ENCODE assay signal across 29 mouse cellular contexts in genomic region chr11:58101194-58101720, GRCm38 (mm10). TPM values are rescaled to one million over a fixed set of nuclear protein-coding genes. Genes with fewer than 3 reads are reported as not detected.
DNase-seq lines count a peak whose midpoint lies in the region; ATAC-seq and TF ChIP-seq lines count a peak whose summit lies in the region.
"Had no signal": no experiment of that assay in that cellular context is flagged by ENCODE, and none has a peak within 500 bp of the region (broad histone marks: within the 10 kb centered on the region; RNA-seq: fewer than 3 reads in every experiment).

No protein-coding gene starts in this region.

- no peaks in the 10 kb centered on the region for H3K9me3 ChIP-seq in midbrain, embryonic 11.5 days (ENCODE audit: control insufficient read depth, low read length)
- H3K9me3 ChIP-seq in midbrain, embryonic 14.5 days (ENCODE audit: control insufficient read depth, low read length): no peaks in the 10 kb centered on the region
- H3K9me3 ChIP-seq in ES-Bruce4 (replicated peaks; ENCODE audit: control insufficient read depth, insufficient read depth, low read length, poor library complexity, severe bottlenecking) (no peaks in the 10 kb centered on the region), MEL (replicated peaks; ENCODE audit: insufficient read depth, low read length) (no peaks in the 10 kb centered on the region)
- H3K9me3 ChIP-seq in hindbrain, embryonic 10.5 days: no peaks in the 10 kb centered on the region
- H3K9me3 ChIP-seq: embryonic facial prominence, embryonic 10.5 days; embryonic facial prominence, embryonic 12.5 days; forebrain, embryonic 13.5 days; forebrain, embryonic 15.5 days; G1E had no signal

- TF ChIP-seq POLR2A in ES-Bruce4 (IDR thresholded peaks at IDR 0.05; ENCODE audit: insufficient read depth, low read length): no peak
- no peak for TF ChIP-seq POLR2A in MEL (IDR thresholded peaks at IDR 0.05; ENCODE audit: control insufficient read depth in 1 of 2, insufficient read depth in 1 of 2, low read depth in 1 of 2, low read length in 2 of 2, poor library complexity in 1 of 2)

- H3K79me2 ChIP-seq in MEL (ENCODE audit: control insufficient read depth, insufficient read depth, low read length, poor library complexity): peaks cover 32% of the 10 kb centered on the region

- H3K27me3 ChIP-seq in midbrain, embryonic 11.5 days (ENCODE audit: control insufficient read depth, insufficient read depth, low read length): no peaks in the 10 kb centered on the region; the same call in 1 of the 2 replicates
- no peaks in the 10 kb centered on the region for H3K27me3 ChIP-seq in midbrain, embryonic 14.5 days (ENCODE audit: control insufficient read depth, insufficient read depth, low read length)
- no peaks in the 10 kb centered on the region for H3K27me3 ChIP-seq in ES-Bruce4 (ENCODE audit: control insufficient read depth, insufficient read depth, low read length, poor library complexity, severe bottlenecking)
- H3K27me3 ChIP-seq in MEL (ENCODE audit: control insufficient read depth in 1 of 2, insufficient read depth in 2 of 2, low read length in 2 of 2): no peaks in the 10 kb centered on the region
- H3K27me3 ChIP-seq in hindbrain, embryonic 10.5 days (ENCODE audit: insufficient read depth, poor library complexity, severe bottlenecking): peaks cover 31% of the 10 kb centered on the region
- H3K27me3 ChIP-seq: CH12.LX had no signal

- H3K4me3 ChIP-seq in midbrain, embryonic 11.5 days (ENCODE audit: low read depth, low read length): no peak overlapping the region
- H3K4me3 ChIP-seq in midbrain, embryonic 14.5 days (replicated peaks; ENCODE audit: low read depth, low read length): no peak overlapping the region
- H3K4me3 ChIP-seq in ES-Bruce4 (ENCODE audit: low read depth, low read length): no peak overlapping the region
- no peak overlapping the region for H3K4me3 ChIP-seq in MEL (ENCODE audit: control insufficient read depth in 1 of 2, insufficient read depth in 1 of 2, low read depth in 2 of 2, low read length in 2 of 2)
- no peak overlapping the region for H3K4me3 ChIP-seq in hindbrain, embryonic 10.5 days
- H3K4me3 ChIP-seq: embryonic facial prominence, embryonic 10.5 days; embryonic facial prominence, embryonic 12.5 days; forebrain, embryonic 13.5 days; forebrain, embryonic 15.5 days had no signal

- no peak overlapping the region for H3K27ac ChIP-seq in midbrain, embryonic 11.5 days (ENCODE audit: low read depth, low read length)
- H3K27ac ChIP-seq in midbrain, embryonic 14.5 days (replicated peaks; ENCODE audit: low read depth, low read length): no peak overlapping the region
- H3K27ac ChIP-seq in ES-Bruce4 (ENCODE audit: insufficient read depth, low read length) (peak overlapping the region; percentile 48), MEL (ENCODE audit: control insufficient read depth, low read depth, low read length) (peak overlapping the region; percentile 53)
- no peak overlapping the region for H3K27ac ChIP-seq in hindbrain, embryonic 10.5 days
- H3K27ac ChIP-seq: embryonic facial prominence, embryonic 10.5 days; embryonic facial prominence, embryonic 12.5 days; forebrain, embryonic 13.5 days; forebrain, embryonic 15.5 days had no signal

- H3K4me1 ChIP-seq in midbrain, embryonic 11.5 days (ENCODE audit: control insufficient read depth, insufficient read depth, low read length): peaks cover 10% of the 10 kb centered on the region
- peaks cover 13% of the 10 kb centered on the region for H3K4me1 ChIP-seq in midbrain, embryonic 14.5 days (ENCODE audit: control insufficient read depth, insufficient read depth, low read length)
- H3K4me1 ChIP-seq in ES-Bruce4 (ENCODE audit: control insufficient read depth, insufficient read depth, low read length) (peaks cover 3% of the 10 kb centered on the region), MEL (ENCODE audit: control insufficient read depth in 1 of 2, insufficient read depth in 2 of 2, low read length in 2 of 2) (peaks cover 9 to 16% of the 10 kb centered on the region in 2 experiments)
- peaks cover 38% of the 10 kb centered on the region for H3K4me1 ChIP-seq in hindbrain, embryonic 10.5 days (replicated peaks)

- 91% methylated on average over 4 of the region's 4 CpGs for WGBS in midbrain, embryonic 11.5 days
- WGBS in midbrain, embryonic 14.5 days: 90% methylated on average over 4 of the region's 4 CpGs
- WGBS in hindbrain, embryonic 10.5 days: 79% methylated on average over 4 of the region's 4 CpGs

- ATAC-seq in midbrain, embryonic 11.5 days (ENCODE audit: low FRiP score): no peak
- no peak for ATAC-seq in midbrain, embryonic 14.5 days (ENCODE audit: low FRiP score, low TSS enrichment)
- ATAC-seq: CD4-positive, CD25-positive, alpha-beta regulatory T cell, adult 4 months; forebrain, embryonic 13.5 days; forebrain, embryonic 15.5 days; forebrain, postnatal 0 days had no signal

- no peak for TF ChIP-seq RAD21 in MEL (IDR thresholded peaks at IDR 0.05; ENCODE audit: low read depth, low read length)

- no peak overlapping the region for H3K9ac ChIP-seq in midbrain, embryonic 11.5 days (ENCODE audit: low read length)
- H3K9ac ChIP-seq in midbrain, embryonic 14.5 days (replicated peaks; ENCODE audit: low read length): no peak overlapping the region
- H3K9ac ChIP-seq in ES-Bruce4 (ENCODE audit: low read depth, poor library complexity, severe bottlenecking) (no peak overlapping the region; the same call in 1 of the 2 replicates), MEL (ENCODE audit: control insufficient read depth, low read depth, low read length, poor library complexity, severe bottlenecking) (peak overlapping the region; percentile 37)
- H3K9ac ChIP-seq: embryonic facial prominence, embryonic 12.5 days; forebrain, embryonic 13.5 days; forebrain, embryonic 15.5 days; forebrain, postnatal 0 days had no signal

- TF ChIP-seq CTCF in ES-Bruce4 (IDR thresholded peaks at IDR 0.05; ENCODE audit: low read depth, low read length) (no peak), MEL (IDR thresholded peaks at IDR 0.05 in 2 of 3, conservative IDR thresholded peaks at IDR 0.05 in 1 of 3; ENCODE audit: control insufficient read depth in 1 of 3, insufficient read depth in 1 of 3, low read depth in 2 of 3, low read length in 3 of 3, poor library complexity in 1 of 3, severe bottlenecking in 1 of 3) (no peak)

- DNase-seq in midbrain, embryonic 11.5 days (ENCODE audit: low spot score, missing footprints): peak; percentile 70
- DNase-seq in midbrain, embryonic 14.5 days: no peak
- DNase-seq in 3T3-L1 (ENCODE audit: low read depth, low spot score): peak; percentile 28
- peak; percentile 48 for DNase-seq in MEL (ENCODE audit: low read depth, low spot score)
- no peak for DNase-seq in urinary bladder, adult 18-20 months (ENCODE audit: low spot score in 2 of 2)
- DNase-seq in hindbrain, embryonic 10.5 days (ENCODE audit: low spot score): no peak
- no peak for DNase-seq in lung, adult 18-20 months
- DNase-seq: adrenal gland, adult 2 months; adrenal gland, postnatal 10 days; adrenal gland, postnatal 25 days; B cell, adult 2 months; cerebellum, adult 11-12 months; cerebellum, adult 2 months; cerebellum, adult 9-10 months; cerebellum, postnatal 10 days; cerebellum, postnatal 25 days; forebrain, postnatal 0 days had no signal

- H3K4me2 ChIP-seq in midbrain, embryonic 11.5 days: no peak overlapping the region
- H3K4me2 ChIP-seq in midbrain, embryonic 14.5 days (ENCODE audit: low read length): no peak overlapping the region
- H3K4me2 ChIP-seq: embryonic facial prominence, embryonic 12.5 days; forebrain, embryonic 13.5 days; forebrain, embryonic 15.5 days had no signal

- H3K36me3 ChIP-seq in midbrain, embryonic 11.5 days (ENCODE audit: control insufficient read depth, insufficient read depth, low read length): no peaks in the 10 kb centered on the region
- no peaks in the 10 kb centered on the region for H3K36me3 ChIP-seq in midbrain, embryonic 14.5 days (ENCODE audit: control insufficient read depth, insufficient read depth, low read length)
- H3K36me3 ChIP-seq in ES-Bruce4 (ENCODE audit: control insufficient read depth, insufficient read depth, low read length, poor library complexity, severe bottlenecking) (no peaks in the 10 kb centered on the region), MEL (ENCODE audit: control insufficient read depth in 1 of 2, insufficient read depth in 2 of 2, low read length in 2 of 2) (peaks cover 0 to 19% of the 10 kb centered on the region in 2 experiments; a peak in 2 of 4 replicates)
- H3K36me3 ChIP-seq in hindbrain, embryonic 10.5 days: no peaks in the 10 kb centered on the region
- H3K36me3 ChIP-seq: embryonic facial prominence, embryonic 10.5 days; embryonic facial prominence, embryonic 12.5 days; forebrain, embryonic 15.5 days had no signal

- TF ChIP-seq EP300 in ES-Bruce4 (IDR thresholded peaks at IDR 0.05; ENCODE audit: insufficient read depth, low read depth, low read length) (no peak), MEL (IDR thresholded peaks at IDR 0.05; ENCODE audit: low read depth in 1 of 2, low read length in 2 of 2) (no peak; a peak in 1 of 4 replicates)

TF ChIP-seq in MEL, 35 proteins besides CTCF, POLR2A, EP300 and RAD21 (continues in another document):
- TF ChIP-seq SMC3 (IDR thresholded peaks at IDR 0.05; ENCODE audit: low read depth, low read length) (0 out of 2 replicates have a peak, but pooled peaks have one; percentile 6), GABPA (IDR thresholded peaks at IDR 0.05; ENCODE audit: low read depth, low read length) (no peak), ZNF384 (IDR thresholded peaks at IDR 0.05; ENCODE audit: low read depth, low read length) (peak; percentile 91), TCF12 (IDR thresholded peaks at IDR 0.05; ENCODE audit: low read depth, low read length) (no peak)

RNA-seq across cellular contexts. Expression of gene Cnot8, which starts 2.7 kb away (rescaled TPM):
- polyA plus RNA-seq in midbrain, embryonic 11.5 days (2014; fragmentation: Nextera tagmentation; extraction: Ambion mirVana): 110 and 113 TPM in 2 replicates
- polyA plus RNA-seq in midbrain, embryonic 14.5 days (2014; fragmentation: Nextera tagmentation; extraction: Ambion mirVana): 107 and 117 TPM in 2 replicates
- polyA plus RNA-seq in ES-Bruce4 (2011; ENCODE audit: insufficient read depth, insufficient read length, low read depth, missing spikeins) (98.9 and 102 TPM in 2 replicates), MEL (2012; ENCODE audit: insufficient read depth in 1 of 2, insufficient read length in 2 of 2, low read depth in 1 of 2, low replicate concordance in 2 of 2, missing spikeins in 1 of 2) (10 to 100 TPM in 1 of 2 experiments, not detected in 1; 52.9 TPM)
- total RNA-seq in MEL (2012; rRNA removed): 70.3 and 73.3 TPM in 2 replicates
- polyA plus RNA-seq in hindbrain, embryonic 10.5 days (2016; fragmentation: Nextera tagmentation; extraction: Ambion mirVana): 103 and 106 TPM in 2 replicates

RNA-seq across cellular contexts. Expression of gene Gm12248, which starts 8.3 kb away (rescaled TPM):
- polyA plus RNA-seq in midbrain, embryonic 11.5 days (2014; fragmentation: Nextera tagmentation; extraction: Ambion mirVana): not detected in 2 replicates
- polyA plus RNA-seq in midbrain, embryonic 14.5 days (2014; fragmentation: Nextera tagmentation; extraction: Ambion mirVana): not detected in 2 replicates
- polyA plus RNA-seq in ES-Bruce4 (2011; ENCODE audit: insufficient read depth, insufficient read length, low read depth, missing spikeins): not detected in 2 replicates
- 0.12 and 0.23 TPM in 2 replicates for total RNA-seq in MEL (2012; rRNA removed)
- polyA plus RNA-seq in MEL (2012; ENCODE audit: insufficient read depth in 1 of 2, insufficient read length in 2 of 2, low read depth in 1 of 2, low replicate concordance in 2 of 2, missing spikeins in 1 of 2): under 1 TPM in 1 of 2 experiments, not detected in 1; 0.65 TPM
- 0.17 TPM in 1 of 2 replicates, not detected in the other for polyA plus RNA-seq in hindbrain, embryonic 10.5 days (2016; fragmentation: Nextera tagmentation; extraction: Ambion mirVana)
- total RNA-seq: adrenal gland, postnatal 10 days; CH12.LX; forebrain, postnatal 0 days had no signal
- polyA plus RNA-seq: brain, embryonic 14.5 days; cerebellum, adult 2 months; cortical plate, adult 2 months; embryonic facial prominence, embryonic 10.5 days; embryonic facial prominence, embryonic 12.5 days; embryonic facial prominence, embryonic 14.5 days; forebrain, embryonic 11.5 days; forebrain, embryonic 15.5 days; forebrain, postnatal 0 days had no signal

Comparison
In these comparisons a context has a peak if more than half of its experiments do, and no peak if none do; other contexts are left out.
1. DNase-seq: peak in midbrain, embryonic 11.5 days (single experiment), 3T3-L1 (single experiment) and MEL (single experiment); none in midbrain, embryonic 14.5 days (single experiment), urinary bladder, adult 18-20 months (0 of 2), hindbrain, embryonic 10.5 days (single experiment) and lung, adult 18-20 months (0 of 2).
2. H3K27ac ChIP-seq: peak in ES-Bruce4 (single experiment) and MEL (single experiment); none in midbrain, embryonic 11.5 days (single experiment), midbrain, embryonic 14.5 days (single experiment) and hindbrain, embryonic 10.5 days (single experiment).